Mouse (Mus musculus) liver, embryonic 14.5 days (tissue): Measurements from ENCODE around the gene Gm21973. TPM values are rescaled to one million over a fixed set of nuclear protein-coding genes. Genes with fewer than 3 reads are reported as not detected.

ENCODE experiments used
- ATAC-seq: fragments of 200-750 bp; cut with Nextera tagmentation; 2 replicates; pipeline ENCODE4 v1.8.0; 2017; ENCODE audit warnings: moderate number of reproducible peaks, mild to moderate bottlenecking, moderate library complexity; ENCODE audit not compliant: insufficient read depth
- DNase-seq, 3 experiments: peaks; one replicate each; pipeline ENCODE4 v3.0.0-alpha.2; 2012 to 2013; ENCODE audit warnings: low read depth in 3 of 3, low spot score in 3 of 3
- H3K27ac ChIP-seq: fragments of 300-500 bp; sonication (generic); 2 replicates; pipeline ENCODE4 v1.5.1; 2014; ENCODE audit warnings: moderate library complexity, mild to moderate bottlenecking, control low read depth, inconsistent platforms
- H3K27me3 ChIP-seq: fragments of 300-500 bp; sonication (generic); 2 replicates; pipeline ENCODE4 v1.6.1; 2014; ENCODE audit warnings: mild to moderate bottlenecking, low read length, moderate library complexity; ENCODE audit not compliant: control insufficient read depth, insufficient read depth
- H3K36me3 ChIP-seq: fragments of 300-500 bp; sonication (generic); replicated peaks from 2 replicates; pipeline ENCODE4 v1.6.1; 2014; ENCODE audit warnings: low read depth; ENCODE audit not compliant: control insufficient read depth, insufficient read depth
- H3K4me1 ChIP-seq, 2 experiments: fragments of 200-500 bp in 1 of 2; fragments of 300-500 bp in 1 of 2; sonication (generic) in 1 of 2; replicated peaks; 2 replicates each; pipeline ENCODE4 v1.6.1; 2012 to 2014; ENCODE audit warnings: antibody characterized with exemption in 1 of 2, inconsistent platforms in 1 of 2, low read length in 1 of 2; ENCODE audit not compliant: control insufficient read depth in 2 of 2, insufficient read depth in 2 of 2
- H3K4me2 ChIP-seq: fragments of 300-500 bp; sonication (generic); 2 replicates; pipeline ENCODE4 v1.6.1; 2014; ENCODE audit warnings: low read depth, mild to moderate bottlenecking, control low read depth, moderate library complexity
- H3K4me3 ChIP-seq, 2 experiments: fragments of 200-500 bp in 1 of 2; fragments of 300-500 bp in 1 of 2; sonication (generic) in 1 of 2; 2 replicates each; pipeline ENCODE4 v1.5.1; 2012 to 2014; ENCODE audit warnings: low read depth in 2 of 2, low read length in 2 of 2, mild to moderate bottlenecking in 2 of 2, control low read depth in 1 of 2, inconsistent platforms in 1 of 2, moderate library complexity in 1 of 2; ENCODE audit not compliant: insufficient read depth in 1 of 2
- H3K9ac ChIP-seq: fragments of 300-500 bp; sonication (generic); replicated peaks from 2 replicates; pipeline ENCODE4 v1.6.1; 2014; ENCODE audit warnings: mild to moderate bottlenecking, control low read depth, moderate library complexity
- H3K9me3 ChIP-seq: fragments of 300-500 bp; sonication (generic); 2 replicates; pipeline ENCODE4 v1.6.1; 2016; ENCODE audit warnings: low read length, mixed read lengths; ENCODE audit not compliant: control insufficient read depth
- CTCF ChIP-seq: IDR thresholded peaks from 2 replicates; pipeline ENCODE4 v1.5.1; 2016; ENCODE audit warnings: antibody characterized with exemption, low read depth, control low read depth
- EP300 ChIP-seq: IDR thresholded peaks from 2 replicates; pipeline ENCODE4 v1.6.1; 2016; ENCODE audit warnings: antibody characterized with exemption, low read depth
- WGBS: fragments of 180-500 bp; shearing (Covaris S2); extraction: QIAGEN DNeasy Blood & Tissue Kit; methylation state at CpG from one replicate; pipeline ENCODE4 v1.1.7; 2014; ENCODE audit not compliant: insufficient replicate concordance; 5-methylcytosine and 5-hydroxymethylcytosine counted together
- polyA plus RNA-seq, 2 experiments: library from polyadenylated mRNA; depleted of rRNA in 1 of 2; stranded (reverse) in 1 of 2; unstranded in 1 of 2; fragments of >200 nt; fragmentation: Nextera tagmentation in 1 of 2; extraction: Ambion mirVana in 1 of 2; gene quantifications; 2 replicates each; pipeline versions ENCODE4 v1.2.1 to v1.2.3; 2012 to 2014

Gm21973 gene
- polyA plus RNA-seq, 2 experiments: not detected

GRCm38 (mm10) chr15:10296570-10296969 is 28.6 kb upstream of the Gm21973 start:
- Histone ChIP-seq H3K4me2 (no peak overlapping the region), H3K9ac (no peak overlapping the region), H3K4me3 (no peak overlapping the region), H3K27ac (no peak overlapping the region), H3K36me3 (no peaks in the 10 kb centered on the region), H3K4me1 (no peaks in the 10 kb centered on the region), H3K27me3 (no peaks in the 10 kb centered on the region), H3K9me3 (no peaks in the 10 kb centered on the region)
- no peak for DNase-seq
- no peak for ATAC-seq
- no peak for TF ChIP-seq CTCF
- 71% methylated on average over 1 of the region's 1 CpGs for WGBS

- no peak for DNase-seq
- Histone ChIP-seq H3K27ac (no peak overlapping the region), H3K4me1 (no peaks in the 10 kb centered on the region), H3K27me3 (no peaks in the 10 kb centered on the region), H3K4me3 (no peak overlapping the region), H3K9me3 (no peaks in the 10 kb centered on the region), H3K4me2 (no peak overlapping the region), H3K36me3 (no peaks in the 10 kb centered on the region), H3K9ac (no peak overlapping the region)
- WGBS: 38% methylated on average over 1 of the region's 1 CpGs
- no peak for ATAC-seq
- no peak for TF ChIP-seq EP300
- TF ChIP-seq CTCF: no peak
Observed at GRCm38 (mm10) chr15:10298058-10298457, 27.1 kb upstream of the Gm21973 start.

GRCm38 (mm10) chr15:10299467-10299866 is 25.7 kb upstream of the Gm21973 start:
- ATAC-seq: no peak
- 67% methylated on average over 3 of the region's 3 CpGs for WGBS

DNA sequence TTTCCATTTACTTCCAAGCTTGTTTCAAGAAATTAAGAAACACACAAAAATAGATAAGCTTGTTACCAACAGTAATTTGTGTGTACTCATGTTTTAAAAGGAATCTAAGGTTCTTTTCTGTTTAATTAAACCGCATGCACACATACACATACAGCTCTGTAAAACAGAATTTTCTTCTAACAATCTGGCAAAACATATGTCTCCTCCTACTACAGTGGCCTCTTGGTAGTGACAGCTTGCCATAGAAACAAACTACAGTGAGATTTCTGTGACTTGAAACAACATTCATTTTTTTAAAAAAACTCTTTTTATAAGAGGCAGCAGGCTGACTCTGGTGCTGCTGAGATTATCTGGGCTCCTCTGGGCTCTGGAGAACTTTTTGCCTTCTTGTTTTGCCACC is 18.7 kb upstream of the Gm21973 start:
- Histone ChIP-seq H3K4me1 (no peaks in the 10 kb centered on the region), H3K4me2 (no peak overlapping the region), H3K9me3 (no peaks in the 10 kb centered on the region), H3K9ac (no peak overlapping the region), H3K27me3 (no peaks in the 10 kb centered on the region), H3K27ac (no peak overlapping the region), H3K36me3 (no peaks in the 10 kb centered on the region), H3K4me3 (no peak overlapping the region)
- 67% methylated on average over 1 of the region's 1 CpGs for WGBS
- TF ChIP-seq EP300 (no peak), CTCF (no peak)
- ATAC-seq (no peak), DNase-seq (no peak)

More at GRCm38 (mm10) chr15:10299467-10299866, 25.7 kb upstream of the Gm21973 start:
- TF ChIP-seq EP300 (no peak), CTCF (no peak)
- Histone ChIP-seq H3K9me3 (no peaks in the 10 kb centered on the region), H3K4me3 (no peak overlapping the region), H3K9ac (no peak overlapping the region), H3K36me3 (no peaks in the 10 kb centered on the region), H3K4me2 (no peak overlapping the region), H3K27ac (no peak overlapping the region), H3K27me3 (no peaks in the 10 kb centered on the region), H3K4me1 (no peaks in the 10 kb centered on the region)
- no peak for DNase-seq

DNA sequence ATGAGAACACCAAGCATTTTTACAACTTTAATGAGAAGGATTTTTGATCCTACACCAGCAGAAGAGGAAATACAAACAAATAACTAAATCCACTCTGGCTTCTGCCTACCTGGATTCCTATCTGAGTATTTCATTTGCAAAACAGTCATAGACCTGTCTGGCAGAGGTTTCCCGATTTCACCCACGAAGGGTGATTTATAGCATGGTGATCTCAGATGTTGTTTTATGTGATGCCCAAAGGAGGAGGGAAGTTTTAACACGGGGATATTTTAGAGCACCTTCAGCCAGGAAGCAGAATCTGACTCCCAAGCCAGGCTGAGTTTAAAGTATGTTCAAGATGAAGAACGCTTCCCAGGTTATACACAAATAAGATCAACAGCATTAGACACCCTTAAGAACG is 13.4 kb upstream of the Gm21973 start:
- Histone ChIP-seq H3K36me3 (no peaks in the 10 kb centered on the region), H3K4me2 (no peak overlapping the region), H3K27me3 (no peaks in the 10 kb centered on the region), H3K9me3 (no peaks in the 10 kb centered on the region), H3K4me3 (no peak overlapping the region), H3K9ac (no peak overlapping the region), H3K4me1 (no peaks in the 10 kb centered on the region), H3K27ac (no peak overlapping the region)
- 51% methylated on average over 5 of the region's 5 CpGs for WGBS
- no peak for TF ChIP-seq EP300
- ATAC-seq (no peak), DNase-seq (no peak)
